Mouse (Mus musculus) adrenal gland, adult (tissue): ENCODE measurements around the gene Adamts10.

Experiments used
- DNase-seq, 2 experiments: peaks; one replicate each; pipeline ENCODE4 v3.0.0; 2022 to 2023; ENCODE audit warnings: low spot score in 1 of 2; ENCODE audit not compliant: inconsistent age in 2 of 2

Adamts10 gene

DNA sequence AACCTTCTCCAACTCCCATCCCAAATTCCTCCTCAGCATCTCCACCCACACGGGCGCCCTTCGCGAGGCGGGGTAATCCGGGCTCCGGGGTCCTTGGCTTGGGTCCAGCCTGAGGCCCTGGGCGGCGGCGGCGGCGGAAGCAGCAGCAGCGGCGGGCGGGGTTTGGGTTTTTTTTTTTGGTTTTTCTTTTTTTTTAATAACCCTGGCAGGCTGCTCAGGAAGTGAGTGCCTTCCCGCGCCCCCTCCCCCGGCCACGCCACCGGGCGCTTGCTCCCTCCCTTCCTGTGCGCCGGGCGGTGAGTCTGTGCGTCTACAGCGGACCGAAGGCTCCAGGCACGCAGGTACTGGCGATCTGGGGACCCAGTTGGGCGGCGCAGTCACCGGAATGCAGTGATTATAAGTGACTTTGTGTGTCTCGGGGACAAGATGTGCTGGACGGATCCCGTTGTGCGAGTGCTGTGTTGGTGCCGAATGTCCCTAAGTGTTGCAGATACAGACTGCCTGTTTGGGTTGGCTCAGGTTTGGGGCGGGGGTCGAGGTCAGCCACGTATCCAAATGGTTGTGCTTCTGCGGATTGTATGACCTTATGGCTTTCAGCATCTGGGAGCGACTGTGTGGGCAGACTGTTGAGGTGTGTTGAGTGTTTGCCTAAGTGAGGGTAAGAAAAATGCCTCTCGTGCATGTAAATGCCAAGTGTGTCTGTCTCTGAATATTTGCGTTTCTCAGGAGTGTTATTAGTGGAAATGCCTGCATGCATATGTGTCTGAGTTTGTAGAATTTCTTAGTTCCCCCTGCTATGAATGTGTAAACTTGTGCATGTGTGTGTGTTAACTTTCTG is at the start of gene Adamts10:
Gene Adamts10 (plus strand): TSS at position 287 of the 838 bp plus-strand sequence.
- DNase-seq: peak; percentile 82 to 92

DNA sequence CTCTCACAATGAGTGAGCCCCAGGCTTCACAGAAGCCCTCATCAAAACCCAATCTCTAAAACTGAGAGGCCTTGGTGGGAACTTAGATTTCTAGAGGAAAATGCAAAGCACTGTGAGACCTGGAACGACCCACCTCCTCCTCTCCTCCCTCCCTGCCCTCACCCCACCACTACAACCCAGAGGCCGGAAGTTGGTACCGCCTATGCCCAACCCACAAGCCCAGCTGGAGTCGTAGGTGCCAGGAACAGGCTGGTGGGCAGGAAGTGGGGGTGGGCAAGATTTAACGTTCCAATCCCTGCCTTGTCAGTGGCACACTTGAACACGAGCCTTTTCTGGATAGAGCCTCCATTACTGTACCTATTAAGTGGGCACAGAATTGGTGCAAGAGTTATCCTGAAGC is 40.0 kb upstream of the Adamts10 start:
- no peak for DNase-seq

GRCm38 (mm10) chr17:33487211-33487610 is 36.8 kb upstream of the Adamts10 start:
- no peak for DNase-seq

- no peak for DNase-seq
Observed at GRCm38 (mm10) chr17:33487652-33488051, 36.4 kb upstream of the Adamts10 start.

DNA sequence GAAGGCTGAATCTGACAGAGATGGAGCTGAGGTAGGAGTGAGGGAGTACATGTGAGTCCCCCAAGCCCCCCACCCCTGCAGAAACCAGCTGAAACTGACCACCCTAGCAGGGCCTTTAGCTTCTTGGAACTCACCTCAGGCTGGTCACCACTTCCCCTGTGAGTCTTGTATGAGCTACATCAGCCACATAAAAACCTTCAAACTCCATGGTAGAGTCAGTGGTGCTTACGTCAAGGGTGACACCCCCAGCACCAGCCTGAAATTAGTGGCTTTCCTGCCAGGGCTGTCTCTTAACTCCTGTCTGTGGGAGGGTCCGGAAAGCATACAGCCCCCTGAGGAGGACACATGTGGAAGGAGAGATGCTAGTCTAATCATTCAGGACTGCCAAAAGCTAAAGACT is 32.6 kb upstream of the Adamts10 start:
- no peak for DNase-seq

DNA sequence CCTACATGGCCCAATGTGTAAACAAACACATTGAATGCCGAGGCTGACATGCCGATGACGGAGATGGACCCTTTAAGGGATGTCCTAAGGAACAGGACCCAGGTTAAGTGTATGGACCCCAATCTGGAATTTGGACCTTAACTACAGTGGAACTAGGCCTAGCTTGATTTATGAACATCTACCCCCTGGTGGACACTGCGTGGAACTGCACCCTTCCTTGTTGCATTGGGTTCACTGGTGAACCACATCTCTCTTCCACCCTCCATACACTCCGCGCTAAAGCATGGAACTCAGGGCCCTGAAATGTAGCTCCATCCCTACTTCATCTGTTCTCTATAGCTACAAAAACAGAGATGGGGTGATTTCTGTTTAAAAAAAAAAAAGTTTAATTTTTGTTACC is 30.9 kb upstream of the Adamts10 start:
- DNase-seq: peak; percentile 14 to 55

DNA sequence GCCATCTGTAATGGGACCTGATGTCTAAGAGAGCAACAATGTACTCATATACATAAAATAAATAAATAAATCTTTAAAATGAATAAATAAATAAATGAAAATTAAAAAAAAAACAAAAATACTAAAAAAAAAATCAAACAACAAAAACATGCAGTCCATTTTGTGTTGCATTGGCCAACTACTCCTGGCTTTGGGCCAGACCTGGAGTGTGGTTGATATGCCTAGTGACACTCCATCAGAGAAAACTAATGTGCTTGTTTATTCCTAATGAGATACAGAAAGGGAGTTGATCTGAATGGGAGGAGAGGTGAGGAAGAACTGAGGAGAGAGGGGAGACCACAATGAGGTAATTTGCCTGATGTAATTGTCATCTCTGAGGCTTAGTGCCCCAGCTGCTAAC is 29.4 kb upstream of the Adamts10 start:
- no peak for DNase-seq

DNA sequence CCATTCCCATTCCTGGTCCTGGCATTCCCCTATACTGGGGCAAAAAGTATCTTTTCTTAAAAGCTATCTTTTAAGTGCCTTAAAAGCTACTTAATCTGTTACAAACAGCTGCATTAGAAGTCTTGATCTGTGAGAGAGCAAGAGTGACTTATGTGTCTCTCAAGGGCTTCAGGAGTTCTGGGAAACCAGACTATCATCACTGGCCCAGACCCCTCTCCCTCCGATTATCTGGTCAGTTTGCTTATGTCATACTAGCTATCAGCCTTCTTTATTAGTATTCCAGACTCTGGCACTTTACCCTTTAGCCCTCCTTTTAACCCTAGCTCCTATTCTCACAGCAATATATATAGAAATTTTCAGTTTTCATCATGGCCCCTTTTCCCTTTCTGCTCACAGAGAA is 25.1 kb upstream of the Adamts10 start:
- DNase-seq: no peak

- DNase-seq: no peak
Observed at GRCm38 (mm10) chr17:33508386-33508785, 15.6 kb upstream of the Adamts10 start.

GRCm38 (mm10) chr17:33510172-33510571 is 13.8 kb upstream of the Adamts10 start:
- DNase-seq: no peak

- DNase-seq: no peak
Observed at GRCm38 (mm10) chr17:33512441-33513415, 11.3 kb upstream of the Adamts10 start.

- DNase-seq: no peak
Observed at GRCm38 (mm10) chr17:33513874-33514273, 10.1 kb upstream of the Adamts10 start.

DNA sequence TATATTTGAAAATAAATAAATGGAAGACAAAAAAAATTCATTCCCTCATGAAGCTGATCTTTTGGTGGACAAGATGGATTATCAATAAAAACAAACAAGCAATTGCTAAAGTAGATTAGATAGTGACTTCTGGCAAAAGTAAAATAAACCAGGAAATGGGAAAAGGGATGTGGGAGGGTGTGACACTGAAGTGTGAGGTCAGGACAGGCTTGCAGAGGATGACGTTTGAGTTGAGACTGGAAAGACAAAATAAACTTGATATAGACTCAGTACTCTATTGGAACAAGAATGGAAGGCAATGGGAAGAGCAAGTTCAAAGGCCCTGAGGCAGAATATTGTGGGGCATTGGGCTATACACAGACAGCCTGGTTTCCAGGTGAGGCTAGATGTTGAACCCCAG is 3.6 kb upstream of the Adamts10 start:
- no peak for DNase-seq

DNA sequence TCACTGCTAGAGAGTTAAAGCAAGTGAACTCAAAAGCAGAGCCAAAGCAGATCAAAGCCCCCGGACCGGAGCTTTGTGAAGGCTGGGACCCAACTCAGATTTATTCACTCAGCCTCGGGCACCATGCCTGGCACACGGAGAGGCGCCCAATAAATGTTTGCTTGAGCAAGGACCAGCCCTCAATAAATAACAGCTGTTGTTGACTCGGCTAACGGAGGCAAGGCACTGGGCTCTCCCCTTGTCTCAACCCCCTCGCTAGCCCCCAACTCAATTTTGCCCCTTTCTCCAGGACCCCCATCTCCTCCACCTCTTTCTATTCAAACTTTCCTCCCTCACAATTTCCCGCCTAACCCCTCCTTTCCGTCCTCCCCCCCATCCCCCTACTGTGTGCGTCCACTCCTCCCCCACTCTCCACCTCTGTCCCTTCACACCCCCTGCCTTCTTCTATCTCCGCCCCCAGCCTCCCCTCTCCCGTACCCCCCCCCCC is 530 bp upstream of the Adamts10 start:
- DNase-seq: peak; percentile 19 to 74

DNA sequence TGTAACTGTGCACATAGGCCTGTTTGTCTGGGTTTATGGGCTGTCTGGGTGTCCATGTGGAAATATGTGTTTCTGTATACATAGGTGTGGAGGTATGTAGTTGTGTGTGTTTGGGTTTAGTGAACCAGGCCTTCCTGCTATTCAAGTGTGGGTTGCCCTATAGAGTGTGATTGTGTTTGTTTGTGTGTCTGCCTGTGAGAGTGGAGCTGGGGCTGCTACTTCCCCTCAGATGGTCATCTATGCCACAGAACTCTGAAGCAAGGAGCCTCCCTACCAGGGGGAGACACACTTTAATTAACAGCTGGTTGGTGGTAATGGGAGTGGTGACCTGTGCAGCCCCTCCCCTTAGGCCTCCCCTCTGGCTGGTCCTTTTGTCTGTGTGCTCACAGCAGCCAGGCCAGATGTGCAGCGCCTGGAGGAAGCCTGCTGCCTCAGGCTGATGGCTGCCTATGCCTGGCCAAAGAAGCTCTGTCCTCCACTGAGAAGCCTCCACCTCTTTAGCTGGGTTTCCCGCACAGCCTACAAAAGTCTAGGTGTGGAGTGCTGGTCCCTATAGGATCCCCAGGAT is 886 bp downstream of the Adamts10 start:
- peak in 1 of 2 experiments; percentile 31 for DNase-seq

DNA sequence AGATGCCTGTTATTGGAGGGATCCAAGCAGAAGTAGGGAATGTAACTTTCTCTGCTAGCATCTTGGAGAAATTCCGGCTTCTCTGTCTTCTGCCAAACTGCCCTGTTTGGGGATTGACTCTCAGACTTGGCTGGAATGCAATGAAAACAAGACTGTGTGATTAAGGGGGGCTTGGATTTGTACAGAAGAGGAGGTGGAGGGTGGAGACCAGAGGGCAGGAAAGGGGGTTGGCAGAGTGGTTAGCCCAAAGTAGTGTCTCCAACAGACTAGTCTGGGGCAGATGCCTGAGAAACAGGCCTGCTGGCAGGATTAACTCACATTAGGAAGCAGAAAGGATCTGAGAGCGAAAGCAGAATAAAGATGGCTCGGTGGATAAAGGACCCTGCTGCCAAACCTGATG is 2.5 kb downstream of the Adamts10 start:
- no peak for DNase-seq

GRCm38 (mm10) chr17:33539106-33539675 is 15.2 kb downstream of the Adamts10 start:
- DNase-seq: peak; percentile 35 to 84

- DNase-seq: no peak
Observed at GRCm38 (mm10) chr17:33539878-33540277, 15.9 kb downstream of the Adamts10 start.

- no peak for DNase-seq
Observed at GRCm38 (mm10) chr17:33549212-33549611, 25.2 kb downstream of the Adamts10 start.

- no peak for DNase-seq
Observed at GRCm38 (mm10) chr17:33550388-33550787, 26.4 kb downstream of the Adamts10 start.

DNA sequence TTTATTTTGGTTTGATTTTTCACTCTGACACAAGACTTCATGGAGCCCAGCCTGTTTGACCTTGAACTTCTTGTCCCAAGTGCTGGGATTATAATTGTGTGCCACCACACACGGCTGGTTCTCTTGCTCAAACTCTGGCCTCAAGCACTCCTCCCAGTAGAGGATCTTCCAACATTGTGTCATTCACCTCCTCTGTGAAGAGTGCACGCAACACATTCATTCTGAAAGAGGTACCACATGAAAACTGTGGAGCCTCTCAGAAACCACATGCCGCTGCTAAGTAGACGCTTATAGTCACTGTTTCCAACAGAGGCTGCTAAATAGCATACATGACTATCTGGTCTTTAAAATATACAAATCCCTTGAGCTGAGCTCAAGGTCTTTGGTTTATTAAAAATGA is 28.1 kb downstream of the Adamts10 start:
- no peak for DNase-seq
